Mouse (Mus musculus): ENCODE data around the gene Jsrp1. TPM values are rescaled to one million over a fixed set of nuclear protein-coding genes. Genes with fewer than 3 reads are reported as not detected.

Gene Jsrp1
- total and polyA plus RNA-seq, 3 experiments, result 0.39 TPM; not detected in 2

GRCm38 (mm10) chr10:80774549-80774948 is 38.7 kb downstream of the Jsrp1 start (continued):
- TF ChIP-seq POLR2A (IDR thresholded peaks at IDR 0.05; ENCODE audit: control insufficient read depth in 1 of 2, insufficient read depth in 1 of 2, low read depth in 1 of 2, low read length in 2 of 2, poor library complexity in 1 of 2) (peak in 1 of 2 experiments; percentile 42; a peak in 1 of 4 replicates), MXI1 (IDR thresholded peaks at IDR 0.05; ENCODE audit: low read depth, low read length) (peak; percentile 84), GATA1 (IDR thresholded peaks at IDR 0.05; ENCODE audit: low read depth, low read length) (peak; percentile 67), TBP (IDR thresholded peaks at IDR 0.05; ENCODE audit: low read depth, low read length) (no peak), CTCF (IDR thresholded peaks at IDR 0.05 in 2 of 3, conservative IDR thresholded peaks at IDR 0.05 in 1 of 3; ENCODE audit: control insufficient read depth in 1 of 3, insufficient read depth in 1 of 3, low read depth in 2 of 3, low read length in 3 of 3, poor library complexity in 1 of 3, severe bottlenecking in 1 of 3) (peak; percentile 83 to 98 (median 88)), ZC3H11A (IDR thresholded peaks at IDR 0.05; ENCODE audit: low read depth, low read length) (peak; percentile 16; the same call in 1 of the 2 replicates), TCF12 (IDR thresholded peaks at IDR 0.05; ENCODE audit: low read depth, low read length) (peak; percentile 86), JUND (IDR thresholded peaks at IDR 0.05; ENCODE audit: low read depth, low read length) (peak; percentile 38; the same call in 1 of the 2 replicates), RAD21 (IDR thresholded peaks at IDR 0.05; ENCODE audit: low read depth, low read length) (peak; percentile 48), SIN3A (IDR thresholded peaks at IDR 0.05; ENCODE audit: low read length) (peak; percentile 86), ETS1 (IDR thresholded peaks at IDR 0.05; ENCODE audit: low read depth, low read length) (peak; percentile 69; the same call in 1 of the 2 replicates), ELF1 (IDR thresholded peaks at IDR 0.05; ENCODE audit: low read depth, low read length) (0 out of 2 replicates have a peak, but pooled peaks have one; percentile 15)

GRCm38 (mm10) chr10:80773816-80774215 is 39.5 kb downstream of the Jsrp1 start:
- Histone ChIP-seq H3K4me1 (ENCODE audit: control insufficient read depth in 1 of 2, insufficient read depth in 2 of 2, low read length in 2 of 2) (peaks cover 12 to 18% of the 10 kb centered on the region in 2 experiments), H3K4me3 (ENCODE audit: control insufficient read depth in 1 of 2, insufficient read depth in 1 of 2, low read depth in 2 of 2, low read length in 2 of 2) (no peak overlapping the region), H3K27ac (ENCODE audit: control insufficient read depth, low read depth, low read length) (no peak overlapping the region), H3K9ac (ENCODE audit: control insufficient read depth, low read depth, low read length, poor library complexity, severe bottlenecking) (no peak overlapping the region), H3K27me3 (ENCODE audit: control insufficient read depth in 1 of 2, insufficient read depth in 2 of 2, low read length in 2 of 2) (no peaks in the 10 kb centered on the region), H3K79me2 (ENCODE audit: control insufficient read depth, insufficient read depth, low read length, poor library complexity) (no peaks in the 10 kb centered on the region; the same call in 1 of the 2 replicates), H3K36me3 (ENCODE audit: control insufficient read depth in 1 of 2, insufficient read depth in 2 of 2, low read length in 2 of 2) (peaks cover 10 to 31% of the 10 kb centered on the region in 2 experiments), H3K9me3 (replicated peaks; ENCODE audit: insufficient read depth, low read length) (no peaks in the 10 kb centered on the region)
- TF ChIP-seq SMC3 (IDR thresholded peaks at IDR 0.05; ENCODE audit: low read depth, low read length) (no peak), MYB (IDR thresholded peaks at IDR 0.05; ENCODE audit: low read depth, low read length) (no peak), KAT2A (conservative IDR thresholded peaks at IDR 0.05; ENCODE audit: low read depth, low read length) (no peak), POLR2A (IDR thresholded peaks at IDR 0.05; ENCODE audit: control insufficient read depth in 1 of 2, insufficient read depth in 1 of 2, low read depth in 1 of 2, low read length in 2 of 2, poor library complexity in 1 of 2) (no peak), JUND (IDR thresholded peaks at IDR 0.05; ENCODE audit: low read depth, low read length) (no peak), POLR2AphosphoS2 (IDR thresholded peaks at IDR 0.05; ENCODE audit: low read length) (no peak), MEF2A (IDR thresholded peaks at IDR 0.05; ENCODE audit: extremely low read depth, insufficient replicate concordance, low read depth, low read length, poor library complexity, severe bottlenecking) (no peak), CHD1 (IDR thresholded peaks at IDR 0.05; ENCODE audit: low read depth, low read length) (no peak)
- DNase-seq (ENCODE audit: low read depth, low spot score), result no peak

DNA sequence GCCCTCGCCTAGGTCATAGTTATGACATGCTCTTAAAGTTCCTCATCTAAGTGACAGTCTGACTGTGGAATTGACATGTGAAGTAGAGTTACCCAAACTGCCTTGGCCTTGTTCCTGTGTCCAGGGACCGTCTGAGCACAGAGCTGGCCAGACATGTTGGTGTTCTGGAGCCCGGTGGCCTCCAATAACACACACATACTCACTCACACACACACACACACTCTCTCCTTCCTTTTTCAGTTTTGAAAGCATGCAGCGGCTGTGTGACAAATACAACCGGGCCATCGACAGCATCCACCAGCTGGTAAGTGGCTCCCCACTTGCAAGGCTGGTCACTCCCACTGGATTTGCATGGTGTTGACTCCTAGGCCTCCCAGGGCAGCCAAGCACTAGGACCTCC is 44.9 kb downstream of the Jsrp1 start:
- no peak overlapping the region for H3K27ac ChIP-seq (ENCODE audit: control insufficient read depth, low read depth, low read length)
- H3K4me3 ChIP-seq (ENCODE audit: control insufficient read depth in 1 of 2, insufficient read depth in 1 of 2, low read depth in 2 of 2, low read length in 2 of 2), result no peak overlapping the region
- DNase-seq (ENCODE audit: low read depth, low spot score), result no peak
- peaks cover under 1 to 34% of the 10 kb centered on the region in 2 experiments; a peak in 3 of 4 replicates for H3K36me3 ChIP-seq (ENCODE audit: control insufficient read depth in 1 of 2, insufficient read depth in 2 of 2, low read length in 2 of 2)
- H3K27me3 ChIP-seq (ENCODE audit: control insufficient read depth in 1 of 2, insufficient read depth in 2 of 2, low read length in 2 of 2), result no peaks in the 10 kb centered on the region
- H3K9ac ChIP-seq (ENCODE audit: control insufficient read depth, low read depth, low read length, poor library complexity, severe bottlenecking), result no peak overlapping the region
- H3K9me3 ChIP-seq (replicated peaks; ENCODE audit: insufficient read depth, low read length), result no peaks in the 10 kb centered on the region
- H3K4me1 ChIP-seq (ENCODE audit: control insufficient read depth in 1 of 2, insufficient read depth in 2 of 2, low read length in 2 of 2), result peaks cover 2 to 7% of the 10 kb centered on the region in 2 experiments; a peak in 1 of 4 replicates
- peaks cover 7% of the 10 kb centered on the region; the same call in 1 of the 2 replicates for H3K79me2 ChIP-seq (ENCODE audit: control insufficient read depth, insufficient read depth, low read length, poor library complexity)
- TF ChIP-seq MYB (IDR thresholded peaks at IDR 0.05; ENCODE audit: low read depth, low read length) (no peak), MAFK (IDR thresholded peaks at IDR 0.05; ENCODE audit: borderline replicate concordance, low read depth, low read length) (no peak), MXI1 (IDR thresholded peaks at IDR 0.05; ENCODE audit: low read depth, low read length) (no peak), TAL1 (IDR thresholded peaks at IDR 0.05; ENCODE audit: low read length) (no peak), SMC3 (IDR thresholded peaks at IDR 0.05; ENCODE audit: low read depth, low read length) (no peak), ZC3H11A (IDR thresholded peaks at IDR 0.05; ENCODE audit: low read depth, low read length) (no peak), TBP (IDR thresholded peaks at IDR 0.05; ENCODE audit: low read depth, low read length) (no peak), USF2 (IDR thresholded peaks at IDR 0.05; ENCODE audit: borderline replicate concordance in 1 of 2, insufficient read depth in 1 of 2, low read depth in 1 of 2, low read length in 2 of 2) (no peak), ZKSCAN1 (IDR thresholded peaks at IDR 0.05; ENCODE audit: low read depth, low read length) (no peak), KAT2A (conservative IDR thresholded peaks at IDR 0.05; ENCODE audit: low read depth, low read length) (no peak), GABPA (IDR thresholded peaks at IDR 0.05; ENCODE audit: low read depth, low read length) (no peak), GATA1 (IDR thresholded peaks at IDR 0.05; ENCODE audit: low read depth, low read length) (no peak), ETS1 (IDR thresholded peaks at IDR 0.05; ENCODE audit: low read depth, low read length) (no peak), ZMIZ1 (IDR thresholded peaks at IDR 0.05; ENCODE audit: low read depth, low read length) (no peak), POLR2A (IDR thresholded peaks at IDR 0.05; ENCODE audit: control insufficient read depth in 1 of 2, insufficient read depth in 1 of 2, low read depth in 1 of 2, low read length in 2 of 2, poor library complexity in 1 of 2) (no peak), MAZ (IDR thresholded peaks at IDR 0.05; ENCODE audit: low read depth, low read length) (no peak), TCF12 (IDR thresholded peaks at IDR 0.05; ENCODE audit: low read depth, low read length) (no peak), CHD2 (IDR thresholded peaks at IDR 0.05; ENCODE audit: low read length) (no peak), RAD21 (IDR thresholded peaks at IDR 0.05; ENCODE audit: low read depth, low read length) (no peak)
